Mouse (Mus musculus) layer of hippocampus, adult 9-10 months (tissue): ENCODE results near the gene Dab2.

Experiments used
- DNase-seq: peaks from one replicate; pipeline ENCODE4 v3.0.0; 2022; ENCODE audit warnings: low spot score

Dab2 gene

GRCm38 (mm10) chr15:6469384-6469783 lies 169.8 kb downstream of the Dab2 start:
- DNase-seq: no peak

GRCm38 (mm10) chr15:6483561-6483960 lies 184.0 kb downstream of the Dab2 start:
- DNase-seq: no peak
